Mouse (Mus musculus) megakaryocyte progenitor cell, adult 5-6 weeks (primary cell): ENCODE data around the gene Pou5f1. TPM values are rescaled to one million over a fixed set of nuclear protein-coding genes. Genes with fewer than 3 reads are reported as not detected.
"Not testable (repeated sequence)": the region's sequence is repeated elsewhere in the genome, so short reads cannot be mapped to it uniquely, and the experiment has no call there.

Source experiments
- ATAC-seq: replicated peaks from 2 replicates; pipeline ENCODE4 v1.8.0; 2016; ENCODE audit warnings: mild to moderate bottlenecking, moderate TSS enrichment, inconsistent platforms; ENCODE audit not compliant: poor library complexity
- total RNA-seq, 2 experiments: library from RNA; stranded (forward) in 1 of 2; stranded (reverse) in 1 of 2; fragments of 157-497, 149-512 nt in 1 of 2; fragments of 200-1000 nt in 1 of 2; gene quantifications; 2 replicates each; pipeline versions ENCODE4 v1.2.3 to v1.2.4; 2015 to 2017

The Pou5f1 gene
- 0.34 and 0.39 TPM in 2 replicates for total RNA-seq (2015)
- total RNA-seq (2017): 0.64 TPM in 1 of 2 replicates, not detected in the other

GRCm38 (mm10) chr17:35505776-35506175 is at the start of gene Pou5f1:
Gene Pou5f1 (plus strand): TSS chr17:35506018.
- ATAC-seq: no peak

GRCm38 (mm10) chr17:35458247-35458646 is 47.6 kb upstream of the Pou5f1 start:
- ATAC-seq: not testable (repeated sequence)

GRCm38 (mm10) chr17:35460513-35461341 is 45.1 kb upstream of the Pou5f1 start:
- ATAC-seq: peak; percentile 88

- peak; percentile 54; the same call in 1 of the 2 replicates for ATAC-seq
These were observed 40.2 kb upstream of the Pou5f1 start for GRCm38 (mm10) chr17:35465651-35466050.

GRCm38 (mm10) chr17:35468936-35469335 is 36.9 kb upstream of the Pou5f1 start:
- ATAC-seq: not testable (repeated sequence)

- no peak for ATAC-seq
These were observed 35.7 kb upstream of the Pou5f1 start, which contains the start of gene H2-Q10 for GRCm38 (mm10) chr17:35469842-35470751. Gene H2-Q10 (plus strand): TSS chr17:35470089.

GRCm38 (mm10) chr17:35484066-35484465 is 21.8 kb upstream of the Pou5f1 start:
- ATAC-seq: peak; percentile 87

- ATAC-seq: no peak
These were observed 20.1 kb upstream of the Pou5f1 start for GRCm38 (mm10) chr17:35485702-35486101.

GRCm38 (mm10) chr17:35486726-35487125 is 19.1 kb upstream of the Pou5f1 start:
- ATAC-seq: no peak

GRCm38 (mm10) chr17:35488041-35488440 is 17.8 kb upstream of the Pou5f1 start:
- no peak for ATAC-seq

GRCm38 (mm10) chr17:35490320-35490719 is 15.5 kb upstream of the Pou5f1 start:
- ATAC-seq: no peak

GRCm38 (mm10) chr17:35497124-35497523 is 8.7 kb upstream of the Pou5f1 start:
- no peak for ATAC-seq

GRCm38 (mm10) chr17:35502226-35502625 is 3.6 kb upstream of the Pou5f1 start:
- ATAC-seq: no peak

- ATAC-seq: no peak
These were observed 3.1 kb upstream of the Pou5f1 start for GRCm38 (mm10) chr17:35502762-35503161.

GRCm38 (mm10) chr17:35503849-35504248 is 2.0 kb upstream of the Pou5f1 start:
- ATAC-seq: no peak

- ATAC-seq: no peak
These were observed 963 bp upstream of the Pou5f1 start for GRCm38 (mm10) chr17:35504628-35505481.

GRCm38 (mm10) chr17:35506881-35507280 is 1.1 kb downstream of the Pou5f1 start:
- no peak for ATAC-seq

GRCm38 (mm10) chr17:35507556-35508260 is 1.9 kb downstream of the Pou5f1 start:
- ATAC-seq: no peak

- ATAC-seq: not testable (repeated sequence)
These were observed 2.5 kb downstream of the Pou5f1 start for GRCm38 (mm10) chr17:35508279-35508678.

- peak; percentile 79 for ATAC-seq
These were observed 3.5 kb downstream of the Pou5f1 start for GRCm38 (mm10) chr17:35509284-35509683.
